Mouse (Mus musculus): ENCODE measurements around the gene Hus1b. TPM values are rescaled to one million over a fixed set of nuclear protein-coding genes. Genes with fewer than 3 reads are reported as not detected.

The Hus1b gene
- total RNA-seq (2021) = under 1 TPM; 0.51 to 0.59 TPM
- long read RNA-seq, experiment 1 = 0 reads
- long read RNA-seq, experiment 2 = 0 reads

DNA sequence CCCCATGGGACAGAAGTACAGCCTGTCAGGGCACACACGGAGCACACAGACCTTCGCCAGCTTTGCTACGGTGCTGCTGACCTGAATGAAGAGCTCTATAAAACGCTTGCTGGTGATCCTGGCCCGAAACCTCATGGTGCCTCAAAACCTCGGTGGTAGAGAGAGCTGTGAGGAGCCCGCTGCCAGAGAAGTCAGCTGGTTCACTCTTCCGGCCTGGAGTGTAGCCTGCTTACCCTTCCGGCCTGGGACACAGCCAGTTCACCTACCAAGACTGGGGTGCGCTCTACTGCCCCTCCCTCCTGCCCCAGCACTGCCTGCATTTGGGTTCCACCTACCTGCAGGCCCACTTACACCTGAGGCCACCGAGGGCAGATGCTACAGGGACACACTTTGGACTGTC, at the start of gene Hus1b:
Gene Hus1b, minus strand, starts transcription at position 220 of the 400 bp plus-strand sequence.
- no peak for DNase-seq (ENCODE audit: low spot score in 2 of 2)

DNA sequence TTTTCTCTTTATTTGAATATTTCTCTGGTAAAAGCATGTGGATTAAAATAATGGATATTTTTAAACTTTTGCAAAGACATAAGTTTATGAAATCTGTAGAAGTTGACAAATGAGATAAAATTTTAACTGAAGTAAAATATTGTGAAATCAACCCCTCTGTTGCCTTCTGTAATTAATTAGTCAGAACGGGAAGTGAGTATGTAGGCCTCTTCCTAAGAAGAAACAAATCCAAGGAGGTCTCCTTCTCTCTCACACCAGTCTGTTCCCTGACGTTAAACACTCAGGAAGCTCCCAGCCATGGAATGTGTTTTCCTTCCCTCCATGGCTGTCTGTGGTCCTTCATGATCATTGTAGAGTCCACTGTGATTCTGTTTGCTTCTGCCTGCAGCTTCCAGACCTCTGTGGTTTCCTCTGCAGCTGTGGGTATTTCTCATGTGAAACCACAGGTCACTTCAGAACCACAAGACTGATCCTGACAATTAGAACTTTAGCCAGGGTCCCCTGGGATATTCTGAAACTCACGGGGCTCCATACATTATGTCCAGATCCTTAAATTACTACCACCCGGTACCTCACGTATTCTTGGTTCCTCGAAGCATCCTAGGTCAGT, 46.8 kb upstream of the Hus1b start:
- DNase-seq (ENCODE audit: low spot score in 2 of 2) = no peak

DNA sequence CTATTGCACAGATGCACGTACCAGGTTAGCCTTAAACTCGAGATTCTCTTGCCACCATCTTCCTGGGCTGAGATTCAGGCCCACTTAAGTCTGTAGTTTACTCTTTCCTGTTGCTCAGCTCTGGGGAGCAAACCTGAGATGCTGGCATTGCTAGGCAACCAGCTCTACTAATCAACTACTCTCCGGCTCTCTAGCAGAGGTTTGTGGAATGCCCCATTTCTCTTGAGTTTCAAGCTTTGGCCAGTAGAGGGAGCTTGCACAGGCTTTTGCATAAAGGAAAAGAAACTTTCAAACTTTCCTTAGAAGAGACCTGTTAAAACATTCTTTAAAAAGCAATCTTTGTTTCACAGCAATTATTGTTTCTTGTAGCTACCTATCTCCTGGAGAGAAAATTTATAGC, 46.3 kb upstream of the Hus1b start:
- no peak for DNase-seq (ENCODE audit: low spot score in 2 of 2)

DNA sequence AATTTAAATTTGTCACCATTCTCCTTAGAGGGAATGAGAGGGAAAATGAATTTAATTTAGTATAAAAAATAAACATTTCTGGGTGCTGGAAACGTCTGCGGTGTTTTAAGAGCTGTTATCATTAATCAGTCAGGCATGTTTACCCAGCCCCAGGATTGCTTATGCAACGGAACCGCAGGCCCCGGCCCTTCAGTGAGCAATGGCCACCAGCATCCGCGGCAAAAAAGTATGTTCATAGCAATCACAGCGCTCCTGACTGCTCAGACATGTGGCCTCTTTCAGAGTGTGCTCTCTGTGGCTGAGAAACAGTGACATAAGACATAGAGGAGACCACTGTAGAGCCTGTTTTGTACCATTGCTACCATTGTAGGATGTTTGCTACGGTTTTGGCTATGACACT, 42.7 kb upstream of the Hus1b start:
- no peak for DNase-seq (ENCODE audit: low spot score in 2 of 2)

DNA sequence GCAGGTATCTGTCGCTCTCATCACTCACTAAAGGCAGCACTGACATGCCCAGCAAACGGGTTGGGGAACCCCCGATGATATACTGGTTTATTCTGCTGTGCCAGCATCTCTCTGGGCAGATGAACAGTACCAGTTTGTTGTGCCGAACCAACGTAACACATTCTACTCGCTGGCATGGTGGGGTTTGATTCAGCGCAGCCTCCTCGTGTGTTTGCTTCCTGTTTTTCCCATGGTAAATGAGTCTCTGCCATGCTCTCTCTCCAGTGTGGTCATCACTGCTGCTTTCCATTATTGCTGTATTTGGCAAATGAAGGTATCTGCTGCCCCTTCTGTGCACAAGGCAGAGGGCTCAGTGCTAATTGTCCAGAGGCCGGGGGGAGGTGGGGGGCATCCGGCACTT, 42.2 kb upstream of the Hus1b start:
- DNase-seq (ENCODE audit: low spot score in 2 of 2) = no peak

DNA sequence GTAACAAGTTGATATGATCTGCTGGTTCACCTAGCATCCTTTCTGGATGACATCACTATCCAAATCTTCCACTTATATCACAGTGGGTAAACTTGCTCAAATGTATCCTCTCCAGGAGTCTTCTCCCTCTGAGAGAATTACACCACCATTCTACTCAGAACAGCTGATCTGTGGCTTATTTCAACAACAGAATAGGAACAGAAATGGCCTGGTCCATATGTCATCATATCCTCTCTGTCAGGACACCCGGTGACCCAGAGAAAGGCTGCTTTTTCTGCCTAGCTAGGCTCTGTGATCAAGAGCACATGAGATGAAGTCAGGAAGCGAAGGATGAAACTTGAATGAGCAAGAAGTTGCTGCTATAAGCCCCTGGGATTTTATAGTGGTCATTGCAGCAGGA, 40.1 kb upstream of the Hus1b start:
- DNase-seq (ENCODE audit: low spot score in 2 of 2) = no peak

DNA sequence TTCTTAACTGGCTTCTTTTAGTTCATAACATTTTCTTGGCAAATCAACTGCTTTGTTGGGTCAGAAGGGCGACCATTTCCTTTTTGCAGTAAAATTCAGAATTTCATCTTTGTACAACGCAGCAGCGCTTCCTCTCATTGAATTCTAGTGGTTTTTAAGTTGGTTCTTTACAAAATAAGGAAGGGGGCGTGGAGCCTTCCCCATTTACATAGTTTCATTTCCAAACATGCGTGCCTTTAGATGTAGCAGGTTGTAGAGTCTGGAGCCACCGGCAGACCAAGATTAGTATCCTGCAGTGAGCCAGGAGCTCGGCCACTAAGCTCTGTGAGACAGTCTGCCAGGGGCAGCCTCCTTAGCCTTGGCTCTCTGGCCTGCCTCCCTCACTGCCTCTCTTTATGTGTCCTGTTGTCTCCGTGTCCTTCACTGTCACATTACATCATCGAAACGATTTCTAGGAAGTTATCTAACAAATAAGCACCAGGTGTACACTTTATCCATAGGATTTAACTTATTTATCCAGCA, 39.4 kb upstream of the Hus1b start:
- no peak for DNase-seq (ENCODE audit: low spot score in 2 of 2)

DNA sequence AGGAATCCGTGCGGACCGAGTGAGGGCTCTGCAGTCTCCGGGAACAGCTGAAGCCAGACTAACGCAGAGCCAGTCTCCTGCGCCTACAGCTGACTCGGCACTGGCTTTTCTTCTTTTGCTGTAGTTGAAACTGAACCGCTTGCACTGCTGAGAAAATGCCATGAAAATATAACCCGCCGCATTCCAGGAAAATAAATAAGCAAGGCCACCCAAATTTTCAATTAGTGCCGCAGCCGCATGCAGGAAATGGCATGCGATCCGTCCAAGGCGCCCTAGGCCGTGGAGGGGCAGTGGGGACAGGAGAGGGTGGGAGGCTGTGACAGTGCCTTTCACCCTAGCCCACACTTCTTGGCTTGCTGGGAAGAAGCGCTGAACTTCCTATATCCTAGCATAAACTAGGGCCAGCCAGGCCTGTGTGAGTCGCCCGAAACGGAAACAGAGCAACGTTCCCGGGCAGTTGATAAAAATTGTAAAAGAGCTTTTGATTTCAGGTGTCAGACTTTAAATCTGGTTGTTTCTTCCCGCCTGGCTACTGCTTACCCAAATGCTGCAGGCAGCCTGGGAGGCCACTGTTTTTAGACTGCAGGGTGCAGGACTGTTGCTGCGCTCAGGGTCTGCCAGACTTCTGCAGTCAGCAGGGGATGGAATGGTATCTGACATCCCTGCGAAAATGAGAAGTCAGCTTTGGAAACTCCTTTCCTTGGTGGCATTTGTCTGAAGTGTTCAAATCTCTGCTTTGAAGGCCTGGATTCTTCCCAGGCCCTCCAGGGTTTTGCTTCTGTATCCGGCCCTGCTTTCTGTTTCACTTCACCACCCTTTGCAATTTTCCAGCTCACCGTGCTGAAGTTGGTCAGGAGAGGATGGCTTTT, 38.3 kb upstream of the Hus1b start:
- peak in 1 of 2 experiments; percentile 11 for DNase-seq (ENCODE audit: low spot score in 2 of 2)

DNA sequence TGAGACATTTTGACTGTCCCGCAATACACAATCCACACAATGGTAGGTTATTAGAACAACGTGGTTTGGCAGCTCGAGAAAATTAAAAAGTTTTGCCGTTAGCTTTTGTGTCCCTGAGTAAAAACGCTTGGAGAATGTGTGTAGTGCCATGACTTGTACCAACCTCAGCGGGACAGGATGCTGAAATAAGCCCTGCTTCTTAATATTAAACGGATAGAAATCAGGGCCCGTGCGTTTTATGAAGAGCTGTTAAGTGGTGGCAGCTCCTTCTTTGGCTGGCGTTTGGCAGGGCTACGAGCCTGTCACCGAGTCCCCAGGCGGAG, 37.7 kb upstream of the Hus1b start:
- no peak for DNase-seq (ENCODE audit: low spot score in 2 of 2)

DNA sequence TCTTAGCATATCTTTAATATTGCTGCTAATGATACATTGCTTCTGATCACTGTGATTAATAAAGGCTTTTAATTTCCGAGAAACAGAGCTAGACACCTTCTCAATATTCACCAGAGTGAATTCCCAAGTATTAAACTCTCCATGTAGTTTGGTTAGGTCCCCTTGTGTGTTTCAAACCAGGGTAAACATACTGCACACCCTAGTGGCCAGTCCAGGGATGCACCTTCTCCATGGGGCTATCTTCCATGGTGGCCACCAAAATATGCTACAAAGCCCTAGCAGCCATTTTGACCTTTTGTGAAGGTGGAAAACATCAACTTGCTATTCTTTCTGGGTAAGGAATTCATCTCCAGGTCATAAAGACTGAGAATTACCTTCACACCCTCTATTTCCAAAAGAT, 34.1 kb upstream of the Hus1b start:
- no peak for DNase-seq (ENCODE audit: low spot score in 2 of 2)

DNA sequence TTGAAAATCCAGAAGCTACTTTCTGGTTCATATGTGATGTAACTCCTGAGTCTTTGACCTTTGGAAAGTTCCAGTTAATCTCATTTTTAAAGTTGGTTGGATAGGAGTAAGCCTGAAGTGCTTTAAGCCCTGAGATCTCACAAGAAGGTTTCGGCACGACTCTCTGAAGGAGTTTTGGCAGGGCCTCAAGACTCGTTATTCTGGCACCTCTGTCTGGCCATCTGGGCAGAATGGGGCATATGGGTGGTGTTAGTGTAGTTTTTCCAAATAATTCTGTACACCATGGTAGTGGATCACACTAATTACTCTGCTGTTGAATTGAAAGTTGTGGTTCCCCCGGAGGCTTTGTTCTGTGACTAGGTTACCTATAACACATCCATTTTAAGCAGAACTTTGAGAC, 30.7 kb upstream of the Hus1b start:
- no peak for DNase-seq (ENCODE audit: low spot score in 2 of 2)

DNA sequence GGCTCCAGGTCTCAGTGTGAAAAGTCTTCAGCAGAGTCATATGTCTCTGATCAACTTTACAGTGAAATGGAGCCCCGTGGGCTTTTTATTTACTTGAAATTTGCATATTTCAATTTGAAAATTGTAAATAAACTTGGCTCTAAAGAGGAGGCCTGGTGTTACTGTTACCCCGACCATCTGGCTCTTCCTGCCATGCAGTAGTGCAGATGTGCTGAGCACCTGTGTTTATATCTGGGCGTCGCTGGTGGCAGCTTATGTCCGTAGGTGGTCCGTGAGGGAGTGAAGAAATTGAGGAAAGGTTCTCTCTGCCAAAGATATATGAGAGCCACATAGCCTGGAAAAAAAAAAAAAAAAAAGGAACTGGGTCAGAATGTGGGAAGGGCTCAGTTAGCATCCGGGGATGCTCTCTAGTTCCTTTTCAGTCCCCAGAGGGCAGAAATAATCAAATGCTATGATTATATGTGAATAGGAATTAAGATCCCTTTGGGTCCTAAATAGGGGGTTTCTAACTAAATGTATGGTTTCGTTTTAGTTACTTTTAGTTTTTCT, 29.1 kb upstream of the Hus1b start:
- no peak for DNase-seq (ENCODE audit: low spot score in 2 of 2)

DNA sequence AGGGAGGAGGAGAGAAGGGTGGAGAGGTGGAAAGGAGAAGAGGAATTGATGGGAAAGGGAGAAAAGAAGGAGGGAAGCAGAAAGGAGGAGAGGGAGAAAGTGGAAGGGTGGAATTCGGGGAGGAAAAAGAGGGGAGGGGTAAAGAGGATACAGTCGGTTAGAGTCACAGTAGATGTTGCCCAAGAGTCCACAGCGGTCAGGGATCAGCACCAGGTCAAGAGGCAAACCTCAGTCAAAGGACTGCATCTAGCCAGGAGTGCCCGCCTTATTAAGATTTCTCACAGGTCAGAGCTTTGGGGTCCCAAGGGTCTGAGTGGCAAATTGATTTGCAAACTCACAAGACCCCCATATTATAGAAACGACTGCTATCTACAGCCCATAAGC, 26.7 kb upstream of the Hus1b start:
- no peak for DNase-seq (ENCODE audit: low spot score in 2 of 2)

DNA sequence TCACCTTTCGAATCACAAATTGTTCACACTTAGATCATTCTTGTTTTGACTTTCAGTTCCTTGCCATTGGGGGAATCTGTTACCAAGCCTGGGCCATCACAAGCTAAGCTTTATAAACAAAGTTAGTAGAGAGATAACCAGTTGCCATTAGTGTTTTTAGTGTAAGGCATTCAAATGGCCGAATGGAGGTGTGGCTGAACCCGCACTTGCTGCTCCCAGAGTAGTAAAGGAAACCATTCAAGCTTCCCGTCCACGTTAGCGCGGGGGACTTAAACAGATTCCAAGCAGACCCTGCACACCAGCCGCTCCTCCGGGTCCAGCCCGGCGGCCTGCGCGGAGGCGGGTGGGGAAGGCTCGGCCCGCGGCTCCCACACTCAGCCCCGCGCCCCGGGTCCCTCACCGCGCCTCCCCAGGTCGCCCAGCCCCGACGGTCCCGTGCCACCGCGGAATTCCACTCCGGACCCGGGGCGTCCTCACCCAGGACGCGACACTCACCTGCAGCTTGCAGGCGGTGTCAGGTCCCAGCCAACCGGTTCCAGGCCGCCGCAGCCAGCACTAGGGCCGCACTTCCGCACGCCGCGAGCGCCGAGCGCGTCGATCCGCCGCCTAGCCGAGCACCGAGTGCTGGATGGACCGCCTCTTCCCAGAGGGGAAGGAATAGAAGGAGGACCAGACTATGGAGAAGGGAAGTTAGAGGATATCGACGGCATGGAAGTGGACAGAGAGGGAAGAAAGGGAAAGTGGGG, 26.1 kb upstream of the Hus1b start, which contains the start of the genes Exoc2 and Gm5447:
Gene Exoc2, minus strand, starts transcription at position 593 of the 746 bp plus-strand sequence.
Gene Gm5447, plus strand, starts transcription at position 704 of the 746 bp plus-strand sequence.
- DNase-seq (ENCODE audit: low spot score in 2 of 2) = peak; percentile 63 to 74

DNA sequence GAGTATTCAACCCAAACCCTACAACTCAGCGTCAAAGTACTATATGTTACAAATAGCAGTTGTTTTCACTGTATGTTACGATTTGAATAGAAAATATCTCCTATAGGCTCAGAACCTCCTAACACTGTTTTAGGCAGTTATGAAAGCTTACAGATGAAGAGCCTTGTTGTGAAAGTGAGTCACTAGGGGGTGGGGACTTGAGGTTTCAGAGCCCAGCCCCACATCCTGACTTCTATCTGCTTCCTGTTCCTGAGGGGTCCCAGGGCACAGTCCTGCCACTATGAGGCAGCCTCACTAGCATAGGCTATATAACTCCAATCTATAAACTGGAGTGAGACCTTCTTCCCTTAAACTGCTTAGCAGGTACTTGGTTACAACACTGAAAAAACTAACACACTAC, 24.5 kb upstream of the Hus1b start:
- no peak for DNase-seq (ENCODE audit: low spot score in 2 of 2)

DNA sequence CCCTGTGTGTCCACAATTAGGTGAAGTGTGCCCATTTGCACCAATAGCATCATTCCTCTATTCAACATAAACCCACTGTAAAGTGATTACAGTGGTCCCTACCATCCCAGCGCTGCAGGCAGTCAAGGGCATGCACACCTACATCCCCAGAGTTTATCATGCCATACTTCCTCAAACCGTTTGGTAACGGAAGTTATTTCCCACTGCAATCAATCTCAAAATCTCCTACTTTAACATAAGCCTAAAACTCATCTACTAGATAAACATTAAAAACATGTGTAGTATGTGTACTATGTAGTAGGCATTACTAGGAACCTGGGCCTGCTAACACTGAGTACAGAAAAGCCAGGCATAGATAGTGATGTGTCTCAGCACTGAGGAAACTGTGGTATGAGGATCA, 23.5 kb upstream of the Hus1b start:
- no peak for DNase-seq (ENCODE audit: low spot score in 2 of 2)

DNA sequence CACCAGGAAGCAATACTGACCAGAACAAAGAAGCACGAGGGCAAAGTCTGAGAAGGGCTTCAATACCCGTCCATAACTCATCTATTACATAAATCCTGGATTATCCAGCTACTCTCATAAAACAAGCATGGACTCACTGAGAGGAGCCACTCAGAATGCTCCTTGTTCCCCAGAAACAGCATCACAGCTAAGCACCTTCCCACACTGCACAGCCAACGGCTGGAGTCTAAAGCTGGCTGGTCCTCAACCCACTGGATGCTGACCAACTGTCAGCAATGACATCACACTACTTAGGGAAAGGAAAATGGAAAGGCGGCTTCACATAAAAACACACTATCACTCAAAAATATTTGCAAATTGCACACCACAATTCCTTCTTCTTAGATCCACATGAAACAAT, 20.8 kb upstream of the Hus1b start:
- DNase-seq (ENCODE audit: low spot score in 2 of 2) = no peak

DNA sequence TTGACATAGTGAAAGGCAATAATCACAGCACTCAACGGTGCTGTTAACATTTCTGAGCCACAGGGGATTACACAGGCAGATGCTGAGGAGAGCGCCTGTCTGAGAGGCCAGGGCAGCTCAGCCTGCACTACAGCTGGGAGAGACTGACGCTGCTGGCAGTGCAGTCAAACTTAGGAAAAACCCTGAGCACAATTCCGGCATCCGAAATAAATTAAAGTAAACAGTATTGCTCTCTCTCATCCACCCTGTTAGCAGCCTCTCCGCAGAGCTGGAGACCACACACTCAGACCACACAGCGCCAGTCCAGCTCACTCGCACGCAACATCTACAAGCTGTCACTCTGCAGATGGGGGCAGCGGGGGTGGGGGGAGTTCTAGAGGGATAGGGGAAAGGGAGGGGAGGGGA, 18.9 kb upstream of the Hus1b start:
- no peak for DNase-seq (ENCODE audit: low spot score in 2 of 2)

DNA sequence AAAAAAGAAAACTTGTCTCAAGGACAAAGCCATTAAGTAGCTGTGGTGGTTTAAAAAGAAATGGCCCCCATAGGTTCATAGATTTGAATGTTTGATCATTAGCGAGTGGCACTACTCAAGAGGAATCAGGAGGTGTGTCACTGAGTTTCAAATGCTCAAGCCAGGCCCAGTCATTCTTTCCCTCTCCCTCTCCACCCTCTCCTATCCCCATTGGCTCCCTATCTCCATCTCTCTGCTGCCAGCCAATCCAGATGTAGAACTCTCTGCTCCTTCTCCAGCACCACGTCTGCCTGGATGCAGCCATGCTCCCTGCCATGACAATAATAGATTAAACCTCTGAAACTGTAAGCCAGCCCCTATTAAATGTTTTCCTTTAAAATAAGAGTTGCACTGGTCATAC, 14.4 kb upstream of the Hus1b start:
- DNase-seq (ENCODE audit: low spot score in 2 of 2) = no peak

DNA sequence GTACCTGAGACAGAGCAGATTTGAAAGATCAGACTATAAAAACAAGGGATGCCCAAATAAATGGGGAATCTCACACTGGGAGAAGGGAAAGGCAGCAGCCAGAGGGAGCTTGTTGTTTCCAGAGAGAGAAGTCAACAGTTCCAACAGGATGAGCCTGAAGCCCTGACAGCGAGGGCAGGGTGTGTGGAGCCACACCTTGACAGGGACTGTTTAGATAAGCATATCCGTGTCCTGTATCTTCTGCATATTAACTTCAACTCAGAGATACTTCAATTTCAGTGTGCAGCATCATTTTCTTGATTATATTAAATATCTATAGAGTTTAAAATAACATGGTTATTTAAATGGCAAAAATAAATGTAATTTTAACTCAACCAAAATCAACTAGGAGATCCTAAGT, 13.2 kb upstream of the Hus1b start:
- DNase-seq (ENCODE audit: low spot score in 2 of 2) = no peak

DNA sequence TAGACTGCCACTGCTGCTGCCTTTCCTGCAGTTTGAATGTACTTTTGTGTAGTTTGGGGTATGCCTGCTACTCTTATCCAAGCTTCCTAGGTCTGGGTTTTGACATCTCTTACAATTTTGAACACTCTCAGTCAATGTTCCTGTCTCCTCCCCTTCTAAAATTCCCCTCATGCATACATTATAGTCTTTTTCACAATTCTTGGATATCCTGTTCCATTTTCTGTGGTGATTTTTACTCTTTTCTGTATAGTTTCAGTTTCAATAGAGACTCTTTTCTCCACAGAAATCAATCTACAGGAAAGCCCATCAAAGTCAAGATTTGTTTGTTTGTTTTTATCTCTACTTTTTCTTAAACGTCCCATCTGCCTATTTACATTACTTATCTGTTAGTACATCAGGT, 6.0 kb upstream of the Hus1b start:
- no peak for DNase-seq (ENCODE audit: low spot score in 2 of 2)

DNA sequence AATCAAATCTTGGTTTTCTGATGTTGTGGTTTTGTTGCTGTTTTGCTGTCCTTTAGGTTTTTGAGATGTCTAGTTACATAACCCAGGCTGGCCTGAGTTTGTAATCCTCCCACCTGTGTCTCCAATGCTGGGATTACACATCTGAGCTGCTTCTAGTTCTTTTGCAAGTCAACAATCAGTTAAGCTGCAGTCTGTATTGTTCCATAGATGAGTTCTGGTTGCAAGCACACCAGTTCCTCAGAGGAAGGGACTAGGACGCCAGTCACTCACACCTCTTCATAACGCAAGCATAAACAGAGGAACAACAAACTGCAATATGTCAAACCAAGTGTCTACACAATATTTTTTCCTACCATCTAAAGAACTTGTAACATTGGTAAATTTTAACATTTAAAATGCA, 4.5 kb upstream of the Hus1b start:
- DNase-seq (ENCODE audit: low spot score in 2 of 2) = no peak

Measured in adrenal gland, postnatal 4 days (tissue).